Mouse (Mus musculus) CH12.LX (cell line): Measurements from ENCODE around the gene Aida.

ENCODE experiments used
- CTCF ChIP-seq, 2 experiments: IDR thresholded peaks in 1 of 2; conservative IDR thresholded peaks in 1 of 2; 2 replicates each; pipeline ENCODE4 v1.5.1; 2011 to 2012; ENCODE audit warnings: low read depth in 2 of 2, low read length in 2 of 2, improper control_type of control experiment in 1 of 2, inconsistent platforms in 1 of 2, mild to moderate bottlenecking in 1 of 2, moderate library complexity in 1 of 2
- MAX ChIP-seq: IDR thresholded peaks from 2 replicates; pipeline ENCODE4 v1.6.1; 2011; ENCODE audit warnings: low read length, improper control_type of control experiment

GRCm38 (mm10) chr1:183274385-183274784 lies 22.0 kb upstream of the Aida start:
- TF ChIP-seq CTCF (conservative IDR thresholded peaks at IDR 0.05 in 1 of 2, IDR thresholded peaks at IDR 0.05 in 1 of 2; ENCODE audit: low read depth in 2 of 2, low read length in 2 of 2) (no peak), MAX (no peak)
